Mouse (Mus musculus) adipocyte (in vitro differentiated cells): ENCODE data around the gene Ell.
"Not testable (repeated sequence)": the region's sequence is repeated elsewhere in the genome, so short reads cannot be mapped to it uniquely, and the experiment has no call there.

ENCODE experiments used
- DNase-seq: peaks from one replicate; pipeline ENCODE4 v3.0.0-alpha.2; 2016; ENCODE audit warnings: low spot score

Ell gene

DNA sequence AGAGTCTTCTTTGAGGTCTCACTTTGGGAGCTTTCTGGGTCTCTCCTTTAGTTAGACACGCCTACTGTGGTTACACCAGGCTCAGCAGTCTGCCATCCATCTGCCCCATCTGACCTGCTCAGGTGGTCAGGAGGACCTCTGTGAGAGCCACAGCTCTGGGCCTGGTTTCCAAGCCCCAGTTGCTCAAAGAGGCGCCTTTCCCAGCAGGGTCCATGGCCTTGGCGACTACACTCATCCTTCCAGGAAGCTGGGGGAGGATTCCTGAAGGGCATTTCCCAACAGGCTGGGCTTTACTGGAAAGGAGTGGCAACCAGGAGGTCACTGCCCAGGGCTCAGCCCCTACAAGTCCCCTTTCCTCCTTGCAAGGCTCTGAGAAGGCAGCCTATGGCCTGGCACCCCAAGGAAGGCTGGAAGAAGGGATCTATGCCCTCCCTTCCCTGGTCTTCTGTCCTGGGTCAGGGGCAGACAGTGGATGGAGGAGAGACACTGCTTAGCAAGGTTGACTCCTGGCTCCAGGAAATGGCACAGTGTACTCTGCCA, 25.5 kb downstream of the Ell start:
- no peak for DNase-seq

DNA sequence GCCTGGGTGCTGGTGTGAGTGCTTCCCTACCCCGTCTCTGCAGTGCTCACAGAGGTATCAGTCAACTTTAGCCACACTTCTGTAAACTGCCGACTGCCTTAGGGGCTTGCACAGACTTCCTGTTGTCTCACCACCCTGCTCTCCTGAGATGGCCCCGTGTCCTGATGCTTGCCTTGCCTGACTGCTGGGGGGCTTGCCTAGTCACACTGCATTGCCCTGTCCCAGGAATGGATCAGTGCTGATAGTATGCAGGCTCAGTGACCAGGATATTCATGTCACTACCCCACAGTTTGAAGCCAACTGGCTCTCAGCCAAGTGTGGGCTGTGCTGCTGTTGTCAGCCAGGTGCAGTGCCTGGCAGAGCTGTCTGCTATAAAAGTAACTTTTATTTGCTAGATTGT, 26.3 kb downstream of the Ell start:
- no peak for DNase-seq

DNA sequence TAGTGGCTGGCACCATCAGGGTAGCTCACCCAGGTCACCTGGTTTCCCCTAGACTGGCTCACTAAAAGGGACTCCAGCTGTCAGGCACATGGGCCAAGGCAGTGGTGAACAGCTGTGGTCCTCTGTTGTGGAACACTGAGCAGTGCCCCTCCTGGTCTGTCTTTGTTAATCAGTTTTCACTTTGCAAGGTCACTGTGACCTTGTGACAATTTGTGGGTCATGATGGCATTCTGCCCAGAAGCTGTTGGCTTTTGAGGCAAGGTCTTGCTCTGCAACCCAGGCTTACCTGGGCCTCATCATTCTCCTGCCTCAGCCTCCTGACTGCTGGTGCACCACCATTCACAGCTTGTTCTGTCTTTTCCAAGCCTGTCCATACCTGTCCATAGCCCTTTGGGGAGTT, 31.1 kb downstream of the Ell start:
- DNase-seq = no peak

DNA sequence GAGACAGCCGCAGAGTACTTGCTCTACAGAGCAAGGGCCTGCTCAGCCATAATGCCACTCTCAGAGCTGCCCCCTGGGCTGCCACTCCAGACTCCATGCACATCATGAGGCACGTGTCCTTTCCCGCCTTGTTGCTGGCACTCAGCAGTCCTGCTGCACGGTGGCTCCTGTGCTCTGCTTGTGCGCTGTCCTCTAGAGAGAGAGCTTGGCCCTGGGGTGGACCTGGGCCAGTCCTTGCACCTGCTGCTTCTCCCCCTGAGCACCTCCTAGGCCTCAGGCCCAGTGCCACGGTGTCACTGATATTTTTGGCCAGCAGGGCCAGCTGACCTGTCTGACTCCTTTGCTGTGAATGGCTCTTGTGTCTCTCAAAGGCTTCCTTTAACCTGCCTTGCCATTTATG, 31.7 kb downstream of the Ell start:
- DNase-seq = no peak

DNA sequence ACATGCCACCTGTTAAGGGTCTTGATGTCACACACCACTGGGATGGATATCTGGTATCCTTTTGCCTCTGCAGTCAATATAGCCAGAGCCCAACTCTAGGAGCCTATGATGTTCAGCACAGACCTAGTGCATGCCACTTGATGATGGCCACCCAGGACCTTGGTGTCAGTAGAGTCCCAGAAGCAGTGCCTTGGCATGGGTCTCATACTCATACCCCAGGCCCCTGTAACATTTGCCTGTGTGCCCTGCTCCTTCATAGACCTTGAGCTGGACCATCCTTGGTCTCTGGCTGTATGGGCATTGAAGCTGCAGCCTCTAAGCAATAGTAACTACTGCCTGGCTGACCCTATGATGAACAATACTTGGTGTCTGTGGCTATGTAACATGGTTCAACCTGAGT, 35.0 kb downstream of the Ell start:
- DNase-seq = no peak

DNA sequence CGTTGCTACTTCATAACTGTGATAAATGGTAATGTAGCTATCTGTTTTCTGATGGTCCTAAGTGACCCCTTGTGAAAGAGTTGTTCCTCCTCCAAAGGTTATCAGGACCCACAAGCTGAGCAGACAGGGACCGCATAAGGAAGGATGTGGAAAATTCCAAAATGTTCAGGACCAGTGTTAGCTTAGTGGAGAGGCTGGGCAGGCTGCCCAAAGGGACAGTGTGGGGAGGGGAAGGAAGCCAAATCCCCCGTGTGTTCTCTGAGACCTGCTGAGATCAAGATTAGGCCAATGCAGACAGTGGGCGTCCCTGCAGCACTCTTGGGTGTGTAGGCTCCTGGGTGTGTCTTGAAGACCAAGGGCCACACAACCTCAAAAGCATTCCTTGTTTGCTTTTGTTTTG, 35.7 kb downstream of the Ell start:
- DNase-seq = no peak

DNA sequence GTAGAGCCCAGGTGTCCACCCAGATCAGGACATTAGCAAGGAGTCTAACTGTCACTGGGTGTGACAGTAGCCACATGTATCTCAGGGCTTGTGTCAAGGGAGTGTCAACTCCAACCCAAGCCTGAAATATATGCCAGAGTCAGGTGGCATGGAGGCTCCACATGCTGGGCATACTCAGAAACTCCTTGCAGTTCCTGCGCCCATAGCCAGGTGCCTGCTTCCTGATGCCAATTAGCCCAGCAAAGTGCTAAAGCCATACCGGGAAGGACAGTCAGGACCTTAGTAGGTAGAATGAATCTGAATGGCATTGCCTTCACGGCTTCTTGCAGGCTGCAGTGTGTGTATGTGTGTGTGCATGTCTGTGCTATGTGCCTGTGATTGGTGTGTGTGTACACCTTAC, 38.0 kb downstream of the Ell start:
- no peak for DNase-seq

DNA sequence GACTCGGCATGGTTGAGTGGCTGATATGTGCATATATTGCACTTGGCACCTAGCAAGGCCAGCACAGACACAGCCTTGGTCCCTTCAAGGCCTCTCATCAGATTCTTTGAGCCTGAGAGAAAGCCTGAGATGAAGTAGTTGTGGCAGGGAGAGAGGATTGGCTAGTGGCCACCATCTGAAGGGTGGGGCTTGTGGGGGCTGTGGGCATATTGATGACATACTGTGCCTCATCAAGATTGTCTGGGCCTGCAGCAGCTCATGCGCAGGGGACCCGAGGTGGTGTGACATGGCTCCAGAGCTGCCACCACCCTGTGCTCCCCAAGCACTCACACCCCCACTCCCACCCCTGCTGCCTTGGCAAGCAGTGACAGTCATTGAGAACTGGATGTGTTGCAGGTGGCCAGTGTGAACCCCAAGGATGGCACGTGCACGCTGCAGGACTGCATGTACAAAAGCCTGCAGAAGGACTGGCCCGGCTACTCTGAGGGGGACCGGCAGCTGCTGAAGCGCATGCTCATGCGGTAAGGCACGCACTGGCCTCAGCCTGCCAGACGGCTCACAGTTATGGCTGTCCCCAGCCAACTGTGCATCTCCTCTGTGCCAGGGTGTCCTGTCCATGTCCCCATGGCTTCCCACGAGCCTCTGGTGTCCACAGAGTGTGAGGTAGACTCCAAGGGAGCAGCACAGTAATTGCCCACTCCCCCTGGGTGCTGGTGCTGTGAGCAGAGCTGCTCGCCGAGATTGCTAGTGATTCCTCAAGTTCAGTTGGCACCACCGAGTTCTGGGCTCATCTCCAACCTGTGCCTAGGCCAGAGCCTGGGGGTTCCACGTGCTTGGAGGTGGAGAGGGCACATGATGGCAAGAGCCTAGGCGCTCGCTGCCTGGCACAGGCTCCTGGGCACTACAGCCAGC, 44.5 kb downstream of the Ell start:
- peak; percentile 77 for DNase-seq

DNA sequence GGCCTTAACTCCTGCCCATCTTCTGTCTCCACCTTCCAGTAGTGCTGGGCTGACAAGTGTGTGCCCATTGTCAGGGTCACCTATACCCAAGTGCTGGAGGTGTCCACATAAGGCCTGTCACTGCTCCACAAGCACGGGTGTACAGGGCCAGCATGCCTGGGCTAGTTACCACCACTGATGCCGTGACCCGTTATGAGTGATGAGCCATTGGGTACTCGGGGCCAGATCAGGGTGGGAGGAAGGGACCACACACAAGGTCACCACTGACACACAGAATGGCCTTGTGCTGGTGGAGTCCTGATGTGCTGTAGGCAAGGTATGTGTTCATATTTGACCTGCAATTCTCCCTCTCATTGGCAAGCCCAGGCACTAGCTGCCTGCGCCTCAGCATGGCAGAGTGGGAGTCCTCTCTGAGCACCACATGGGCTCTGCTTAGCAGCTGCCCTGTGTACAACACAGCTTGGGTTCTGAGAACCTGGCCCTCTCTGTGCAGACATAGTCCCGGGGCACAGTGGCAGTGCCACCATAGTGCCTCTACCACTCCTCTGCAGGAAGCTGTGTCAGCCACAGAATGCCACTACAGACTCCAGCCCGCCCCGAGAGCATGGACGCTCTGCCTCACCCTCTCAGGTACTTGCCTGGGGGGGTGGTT, 45.5 kb downstream of the Ell start:
- DNase-seq = no peak

DNA sequence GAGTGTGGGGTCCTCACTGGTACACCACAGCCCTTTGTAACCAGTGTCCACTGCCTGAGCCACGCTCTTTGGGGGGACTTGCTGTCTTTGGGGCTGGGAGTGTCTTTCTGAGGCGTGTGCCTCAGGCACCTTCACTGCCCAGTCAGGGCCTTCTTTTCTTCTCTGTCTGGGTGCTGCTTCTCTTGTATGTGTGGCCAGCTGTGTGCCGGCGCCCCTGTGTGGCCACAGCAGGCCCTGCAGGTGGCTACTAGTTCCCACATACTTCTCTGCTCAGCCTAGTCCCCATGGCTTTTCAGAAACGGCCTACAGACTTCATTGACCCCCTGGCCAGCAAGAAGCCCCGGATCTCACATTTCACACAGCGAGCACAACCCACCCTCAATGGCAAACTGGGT, 46.0 kb downstream of the Ell start:
- DNase-seq = peak; percentile 68

DNA sequence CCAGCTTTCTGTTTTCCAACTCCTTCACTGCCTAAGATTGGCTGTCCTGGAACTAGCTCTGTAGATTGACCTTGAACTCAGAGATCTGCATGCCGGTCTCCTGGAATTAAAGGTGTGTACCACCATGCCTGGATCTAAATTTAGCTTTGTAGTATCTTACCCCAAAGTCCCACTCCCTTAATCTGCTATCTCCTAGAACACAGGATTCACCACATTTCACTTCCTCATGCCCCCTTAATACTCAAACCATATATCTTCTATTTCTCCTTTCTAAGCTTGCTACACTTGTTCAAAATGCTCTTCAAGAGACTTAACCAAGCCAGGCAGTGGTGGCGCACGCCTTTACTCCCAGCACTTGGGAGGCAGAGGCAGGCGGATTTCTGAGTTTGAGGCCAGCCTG, 48.7 kb downstream of the Ell start:
- DNase-seq = not testable (repeated sequence)

DNA sequence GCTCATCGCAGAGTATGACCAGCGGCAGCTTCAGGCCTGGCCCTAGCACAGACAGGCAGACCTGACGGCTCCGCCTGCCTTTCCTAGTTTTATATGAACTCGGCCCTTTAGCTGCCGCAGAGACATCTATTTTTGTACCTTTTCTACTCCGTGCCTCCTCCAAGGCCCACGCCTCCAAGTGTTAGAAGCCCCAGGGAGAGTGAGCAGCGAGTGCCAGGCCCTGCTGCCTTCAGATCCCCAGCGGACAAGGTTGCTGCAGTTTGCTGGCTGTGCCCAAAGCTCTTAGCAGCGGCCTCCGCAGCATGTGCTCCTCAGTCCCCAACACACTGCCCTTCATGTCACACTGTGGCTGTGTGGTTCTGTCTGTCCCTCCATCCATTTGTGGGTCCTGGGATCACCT, 52.3 kb downstream of the Ell start:
- DNase-seq = no peak

DNA sequence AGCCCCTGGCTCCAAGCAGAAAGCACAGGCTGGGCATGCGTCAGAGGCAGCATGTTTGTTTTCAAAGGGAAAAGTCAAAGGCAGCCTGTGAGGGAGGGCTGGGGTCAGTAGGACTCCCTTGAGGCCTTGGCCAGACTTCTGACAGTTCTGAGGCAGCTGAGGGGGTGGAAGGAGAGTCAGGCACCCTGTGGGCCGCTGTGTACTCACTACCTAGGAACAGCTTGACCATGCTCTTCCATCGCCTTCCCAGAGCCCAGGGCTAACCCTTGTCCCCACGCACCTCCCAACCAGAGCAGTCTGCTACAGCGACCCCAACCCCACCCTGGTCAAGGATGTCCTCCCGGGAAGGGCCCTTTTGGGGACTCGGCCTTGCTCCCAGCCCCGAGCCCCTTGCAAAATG, 53.9 kb downstream of the Ell start:
- peak; percentile 36 for DNase-seq

DNA sequence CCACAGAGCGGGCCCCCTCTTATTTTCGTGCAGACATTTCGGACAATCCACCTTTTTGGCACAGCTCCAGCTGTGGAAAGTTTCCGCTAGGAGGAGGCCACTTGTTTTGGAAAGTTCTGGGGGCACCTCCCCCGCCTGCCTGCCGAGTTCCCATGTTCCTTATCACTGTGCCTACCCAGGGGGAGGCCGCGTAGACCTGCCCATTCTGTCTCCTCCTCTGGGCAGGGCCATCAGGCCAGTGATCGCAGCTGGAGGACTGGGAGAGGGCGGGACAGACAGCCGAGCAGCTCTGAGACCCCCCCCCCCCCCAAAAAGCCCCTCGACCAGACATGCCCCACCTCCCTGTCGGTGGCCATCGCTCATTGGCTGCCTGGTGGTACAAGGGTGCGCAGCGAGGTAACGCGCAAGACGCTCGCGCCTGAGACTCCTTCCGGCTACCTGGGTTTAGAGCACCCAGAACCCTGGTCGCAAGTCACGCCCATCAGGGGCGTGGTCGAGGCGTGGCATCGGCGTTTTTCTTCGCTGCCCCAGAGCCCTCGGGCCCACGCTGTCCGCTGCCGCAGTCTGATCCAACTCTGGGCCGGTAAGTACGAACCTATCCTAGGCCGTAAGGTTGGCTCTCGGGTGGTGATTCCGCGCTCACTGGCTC, 54.8 kb downstream of the Ell start, which contains the start of gene Isyna1:
Isyna1 (plus strand) TSS at position 413 of the 649 bp plus-strand sequence.
- DNase-seq = peak; percentile 87

DNA sequence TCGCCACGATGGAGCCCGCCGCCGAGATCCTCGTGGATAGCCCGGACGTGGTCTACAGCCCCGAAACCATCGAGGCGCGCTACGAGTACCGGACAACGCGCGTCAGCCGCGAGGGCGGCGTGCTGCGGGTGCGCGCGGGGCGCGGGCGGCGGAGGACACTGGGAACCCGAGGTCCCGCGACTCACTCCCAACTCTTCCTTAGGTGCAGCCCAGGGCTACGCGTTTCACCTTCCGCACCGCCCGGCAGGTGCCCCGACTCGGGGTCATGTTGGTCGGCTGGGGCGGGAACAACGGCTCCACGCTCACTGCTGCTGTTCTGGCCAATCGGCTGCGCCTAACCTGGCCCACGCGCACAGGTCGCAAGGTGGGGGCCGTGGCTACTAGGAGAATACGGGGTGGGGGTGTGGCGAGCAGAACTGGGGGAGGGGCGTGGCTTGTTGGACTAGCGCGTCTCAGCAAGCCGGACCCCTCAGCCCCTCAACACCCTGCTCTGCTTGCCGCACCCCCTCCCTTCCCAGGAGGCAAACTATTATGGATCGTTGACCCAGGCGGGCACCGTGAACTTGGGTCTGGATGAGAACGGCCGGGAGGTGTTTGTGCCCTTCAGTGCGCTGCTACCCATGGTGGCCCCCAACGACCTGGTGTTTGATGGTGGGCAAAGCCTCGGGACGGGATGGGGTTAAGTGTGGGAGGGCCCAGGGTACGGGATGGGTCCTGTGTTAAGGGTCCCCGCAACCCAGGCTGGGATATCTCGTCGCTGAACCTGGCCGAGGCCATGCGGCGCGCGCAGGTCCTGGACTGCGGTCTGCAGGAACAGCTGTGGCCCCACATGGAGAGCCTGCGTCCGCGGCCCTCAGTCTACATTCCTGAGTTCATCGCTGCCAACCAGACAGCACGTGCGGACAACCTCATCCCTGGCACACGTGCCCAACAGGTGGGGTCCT, 55.6 kb downstream of the Ell start:
- no peak for DNase-seq

DNA sequence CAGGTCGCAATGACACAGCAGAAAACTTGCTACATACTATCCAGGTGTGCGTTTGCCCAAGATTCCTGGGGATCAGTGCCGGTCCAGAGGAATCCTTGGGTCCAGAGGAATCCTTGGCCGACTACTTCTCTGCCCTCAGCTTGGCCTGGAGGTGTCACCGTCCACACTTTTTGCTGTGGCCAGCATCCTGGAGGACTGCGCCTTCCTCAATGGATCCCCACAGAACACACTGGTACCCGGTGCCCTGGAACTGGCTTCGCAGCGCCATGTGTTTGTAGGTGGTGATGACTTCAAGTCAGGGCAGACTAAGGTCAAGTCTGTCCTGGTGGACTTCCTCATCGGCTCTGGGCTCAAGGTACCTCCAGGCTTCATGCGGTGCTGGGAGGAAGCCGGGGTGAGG, 56.6 kb downstream of the Ell start:
- DNase-seq = no peak

DNA sequence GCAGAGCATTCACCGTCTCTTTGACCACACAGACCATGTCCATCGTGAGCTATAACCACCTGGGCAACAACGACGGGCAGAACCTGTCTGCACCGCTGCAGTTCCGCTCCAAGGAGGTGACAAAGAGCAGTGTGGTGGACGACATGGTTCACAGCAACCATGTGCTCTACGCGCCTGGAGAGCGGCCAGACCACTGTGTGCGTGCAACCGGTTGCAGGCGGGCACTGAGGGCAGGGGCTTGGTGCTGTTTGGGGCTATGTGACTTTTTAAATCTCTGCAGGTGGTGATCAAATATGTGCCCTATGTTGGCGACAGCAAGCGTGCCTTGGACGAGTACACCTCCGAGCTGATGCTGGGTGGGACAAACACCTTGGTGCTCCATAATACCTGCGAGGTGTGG, 57.0 kb downstream of the Ell start:
- DNase-seq = no peak

DNA sequence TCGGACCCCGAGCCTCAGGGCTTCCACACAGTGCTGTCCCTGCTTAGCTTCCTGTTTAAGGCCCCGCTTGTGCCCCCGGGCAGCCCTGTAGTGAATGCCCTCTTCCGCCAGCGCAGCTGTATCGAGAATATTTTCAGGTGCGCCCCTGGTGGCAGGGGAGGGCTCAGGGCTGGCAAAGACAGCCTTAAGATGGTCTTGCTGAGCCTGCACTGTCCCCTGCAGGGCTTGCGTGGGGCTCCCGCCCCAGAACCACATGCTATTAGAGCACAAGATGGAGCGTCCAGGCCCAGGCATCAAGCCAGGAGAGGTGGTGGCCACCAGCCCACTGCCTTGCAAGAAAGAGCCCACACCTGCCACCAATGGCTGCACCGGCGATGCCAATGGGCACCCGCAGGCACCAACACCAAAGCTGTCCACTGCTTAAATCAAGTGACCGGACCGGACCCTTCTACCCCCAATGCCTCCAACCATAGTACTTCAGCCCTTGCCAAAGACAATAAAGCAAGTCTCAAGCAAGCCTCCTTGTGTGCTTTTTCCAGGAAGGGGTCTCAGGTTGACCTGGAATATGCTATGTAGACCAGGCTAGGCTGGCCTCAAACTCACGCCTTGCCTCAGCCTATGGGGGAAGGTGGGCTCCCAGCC, 57.6 kb downstream of the Ell start:
- DNase-seq = no peak

DNA sequence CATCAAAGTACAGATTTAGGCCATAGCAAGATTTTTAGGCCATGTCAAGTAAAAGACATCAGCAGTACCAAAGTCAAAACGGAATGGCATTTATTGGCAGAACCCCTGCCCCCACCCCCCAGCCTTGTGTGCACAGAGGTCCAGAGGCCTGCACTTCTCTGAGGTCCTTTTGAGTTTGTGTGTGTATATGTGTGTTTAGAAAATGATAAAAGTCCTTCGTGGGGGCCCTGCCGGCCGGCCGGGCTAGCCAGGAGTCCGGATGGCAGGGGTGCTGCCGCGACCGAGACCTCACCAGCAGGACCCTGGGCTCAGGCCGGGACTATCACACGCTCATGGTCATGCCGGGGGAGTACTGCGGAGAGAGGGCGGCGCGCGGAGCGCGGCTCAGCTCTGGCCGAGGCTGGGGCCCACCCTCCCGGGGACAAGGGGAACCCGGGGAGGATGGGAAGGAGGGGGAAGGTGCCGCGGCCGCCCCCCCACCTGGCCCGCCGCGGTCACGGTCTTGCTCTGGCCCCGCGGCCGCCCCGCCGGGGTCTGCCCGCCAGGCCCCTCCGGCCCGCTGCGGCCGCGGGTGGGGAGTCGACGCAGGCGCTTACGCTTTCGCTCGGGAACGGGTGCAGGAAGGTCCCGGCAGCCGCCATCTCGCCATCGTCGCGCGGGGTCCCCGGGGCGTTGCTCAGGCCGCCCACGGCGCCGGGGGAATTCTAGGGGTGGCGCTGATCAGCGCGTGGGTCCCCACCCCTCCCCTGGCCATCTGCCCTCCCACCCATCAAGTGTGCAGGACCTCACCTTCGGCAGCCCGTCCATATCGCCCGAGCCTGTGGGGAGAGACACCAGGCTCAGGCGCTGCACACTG, 58.4 kb downstream of the Ell start:
- no peak for DNase-seq

DNA sequence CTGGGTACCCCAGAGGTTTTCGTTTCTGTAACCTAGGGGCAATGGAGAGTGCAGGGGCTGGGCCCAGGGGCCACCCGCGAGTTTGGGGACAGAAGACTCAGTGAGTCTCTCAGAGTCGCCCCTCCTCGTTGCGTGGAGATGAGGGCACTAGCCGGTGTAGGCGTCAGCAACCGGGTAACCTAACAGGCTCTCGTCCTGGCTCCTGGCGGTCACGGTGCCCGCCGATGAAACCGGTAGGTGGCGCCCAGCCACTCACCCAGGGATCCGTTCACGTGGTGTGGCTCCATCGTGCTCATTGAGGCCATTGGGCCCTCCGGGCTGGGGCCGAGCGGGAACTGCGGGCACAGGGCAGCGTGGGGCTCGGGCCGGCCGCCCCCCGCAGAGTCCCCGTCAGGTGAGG, 59.0 kb downstream of the Ell start:
- no peak for DNase-seq
